Mouse (Mus musculus) spleen, adult 10 weeks (tissue): ENCODE results near the gene Ammecr1. TPM values are rescaled to one million over a fixed set of nuclear protein-coding genes. Genes with fewer than 3 reads are reported as not detected.

Experiments
- polyA plus RNA-seq: library from polyadenylated mRNA; stranded (reverse); fragments of 350-450 nt; fragmentation: Illumina TruSeq; extraction: RNeasy Lipid Tissue Mini Kit (QIAGEN cat#74804); gene quantifications from one replicate; pipeline ENCODE4 v1.2.3, GENCODE M21; 2015; ENCODE audit warnings: low replicate concordance; ENCODE audit not compliant: insufficient read depth

Ammecr1 gene
- polyA plus RNA-seq, result 10.9 TPM

DNA sequence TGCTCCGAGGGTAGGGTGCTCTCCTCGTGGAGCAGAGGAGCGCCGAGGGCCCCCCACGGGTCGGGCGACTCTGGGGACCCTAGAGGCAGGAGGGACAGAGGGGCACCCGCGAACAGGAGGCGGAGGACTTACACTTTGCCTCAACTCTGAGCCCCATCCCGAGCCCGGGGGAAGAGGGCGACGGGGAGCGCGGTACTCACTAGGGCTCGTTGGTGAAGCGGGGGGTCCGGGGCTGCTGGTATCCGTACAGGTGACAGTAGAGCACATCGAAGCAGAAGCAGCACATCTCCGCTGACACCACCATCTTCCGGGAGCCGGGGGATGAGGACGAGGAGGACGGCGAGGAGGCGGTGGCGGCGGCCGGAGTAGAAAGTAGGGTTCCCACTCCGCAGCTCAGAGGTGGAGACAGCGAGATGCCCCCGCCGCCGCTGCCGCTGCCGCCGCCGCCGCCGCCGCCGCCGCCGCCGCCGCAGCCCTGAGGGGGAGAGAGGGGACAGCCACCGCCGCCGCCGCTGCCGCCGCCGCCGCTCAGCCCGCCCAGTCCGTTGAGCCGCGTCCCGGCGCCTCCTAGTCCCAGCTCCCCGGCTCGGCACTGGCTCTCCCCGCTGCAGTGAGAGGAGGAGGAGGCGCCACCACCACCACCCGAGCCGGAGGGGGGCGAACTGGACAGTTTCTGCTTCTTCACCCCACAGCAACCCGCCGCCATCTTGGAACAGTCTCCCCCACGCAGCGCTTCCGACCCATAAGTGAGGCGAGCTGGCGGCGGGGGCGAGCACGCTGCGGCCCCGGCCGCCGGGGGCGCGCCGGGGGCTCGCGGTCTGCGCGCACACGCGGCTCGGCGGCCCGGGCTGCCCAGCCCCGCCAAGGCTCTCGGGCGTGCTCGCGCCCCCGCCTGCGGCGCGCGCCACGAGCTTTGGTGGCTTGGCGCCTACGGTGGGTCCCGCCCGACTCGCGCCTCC is at the start of gene Ammecr1:
Ammecr1 (minus strand) TSS at position 721 of the 959 bp plus-strand sequence.

Other genes starting within 250 kb of the Ammecr1 start
- gene Rtl9, start 132.9 kb upstream of the Ammecr1 start, polyA plus RNA-seq, result not detected